Mouse (Mus musculus) midbrain, embryonic 12.5 days (tissue): ENCODE measurements at regions not wholly inside any gene's neighbourhood (a gene's known extent, or its start where the extent isn't known, plus 50 kb on each side); places are given as distances from the start of the nearest gene placed in this dataset.

Experiments used
- ATAC-seq: fragments of 200-750 bp; cut with Nextera tagmentation; 2 replicates; pipeline ENCODE4 v1.8.0; 2017; ENCODE audit warnings: low read depth, moderate TSS enrichment, moderate library complexity; ENCODE audit not compliant: low FRiP score
- H3K27ac ChIP-seq: fragments of 300-500 bp; sonication (generic); replicated peaks from 2 replicates; pipeline ENCODE4 v1.5.1; 2016; ENCODE audit warnings: mild to moderate bottlenecking
- H3K27me3 ChIP-seq: fragments of 300-500 bp; sonication (generic); 2 replicates; pipeline ENCODE4 v1.6.1; 2016; ENCODE audit warnings: mild to moderate bottlenecking
- H3K36me3 ChIP-seq: fragments of 300-500 bp; sonication (generic); 2 replicates; pipeline ENCODE4 v1.6.1; 2016
- H3K4me1 ChIP-seq: fragments of 300-500 bp; sonication (generic); 2 replicates; pipeline ENCODE4 v1.6.1; 2016
- H3K4me2 ChIP-seq: fragments of 300-500 bp; sonication (generic); replicated peaks from 2 replicates; pipeline ENCODE4 v1.6.1; 2016; ENCODE audit warnings: mild to moderate bottlenecking, moderate library complexity
- H3K4me3 ChIP-seq: fragments of 300-500 bp; sonication (generic); 2 replicates; pipeline ENCODE4 v1.5.1; 2016; ENCODE audit warnings: mild to moderate bottlenecking
- H3K9ac ChIP-seq: fragments of 300-500 bp; sonication (generic); replicated peaks from 2 replicates; pipeline ENCODE4 v1.6.1; 2016; ENCODE audit warnings: mild to moderate bottlenecking, moderate library complexity
- H3K9me3 ChIP-seq: fragments of 300-500 bp; sonication (generic); 2 replicates; pipeline ENCODE4 v1.6.1; 2016; ENCODE audit warnings: mild to moderate bottlenecking
- WGBS: fragments of 180-500 bp; shearing (Covaris S2); methylation state at CpG from one replicate; pipeline ENCODE4 v1.1.7; 2016; 5-methylcytosine and 5-hydroxymethylcytosine counted together

GRCm38 (mm10) chr12:9948784-9949183 lies 378.9 kb downstream of the Osr1 start:
- Histone ChIP-seq H3K4me3 (no peak overlapping the region), H3K4me2 (no peak overlapping the region), H3K27me3 (no peaks in the 10 kb centered on the region), H3K9me3 (no peaks in the 10 kb centered on the region), H3K9ac (no peak overlapping the region), H3K4me1 (no peaks in the 10 kb centered on the region), H3K27ac (no peak overlapping the region), H3K36me3 (no peaks in the 10 kb centered on the region)
- no peak for ATAC-seq
- 53% methylated on average over 4 of the region's 4 CpGs for WGBS

- 87% methylated on average over 2 of the region's 2 CpGs for WGBS
- no peaks in the 10 kb centered on the region for H3K36me3 ChIP-seq
- H3K9ac ChIP-seq, result no peak overlapping the region
- H3K4me1 ChIP-seq, result no peaks in the 10 kb centered on the region
- ATAC-seq, result no peak
- H3K4me3 ChIP-seq, result no peak overlapping the region
- no peak overlapping the region for H3K27ac ChIP-seq
- H3K27me3 ChIP-seq, result no peaks in the 10 kb centered on the region
- no peaks in the 10 kb centered on the region for H3K9me3 ChIP-seq
- no peak overlapping the region for H3K4me2 ChIP-seq
Measured at GRCm38 (mm10) chr12:9952372-9952771, 382.5 kb downstream of the Osr1 start.

- Histone ChIP-seq H3K9ac (no peak overlapping the region), H3K4me2 (no peak overlapping the region), H3K36me3 (no peaks in the 10 kb centered on the region), H3K27me3 (no peaks in the 10 kb centered on the region), H3K9me3 (no peaks in the 10 kb centered on the region), H3K4me3 (no peak overlapping the region), H3K27ac (no peak overlapping the region), H3K4me1 (no peaks in the 10 kb centered on the region)
- ATAC-seq, result no peak
- WGBS, result 82% methylated on average over 6 of the region's 6 CpGs
Measured at GRCm38 (mm10) chr12:9954178-9954888, 384.4 kb downstream of the Osr1 start.

GRCm38 (mm10) chr12:9969390-9969789 lies 399.5 kb downstream of the Osr1 start:
- H3K4me3 ChIP-seq, result no peak overlapping the region
- H3K9ac ChIP-seq, result no peak overlapping the region
- no peaks in the 10 kb centered on the region for H3K4me1 ChIP-seq
- no peak for ATAC-seq
- no peaks in the 10 kb centered on the region for H3K9me3 ChIP-seq
- WGBS, result 84% methylated on average over 1 of the region's 1 CpGs
- H3K4me2 ChIP-seq, result no peak overlapping the region
- H3K27me3 ChIP-seq, result no peaks in the 10 kb centered on the region
- H3K36me3 ChIP-seq, result no peaks in the 10 kb centered on the region
- no peak overlapping the region for H3K27ac ChIP-seq

GRCm38 (mm10) chr12:9970771-9971170 lies 399.0 kb upstream of the Nt5c1b start:
- Histone ChIP-seq H3K27ac (no peak overlapping the region), H3K4me1 (no peaks in the 10 kb centered on the region), H3K27me3 (no peaks in the 10 kb centered on the region), H3K9me3 (no peaks in the 10 kb centered on the region), H3K4me2 (no peak overlapping the region), H3K4me3 (no peak overlapping the region), H3K9ac (no peak overlapping the region), H3K36me3 (no peaks in the 10 kb centered on the region)
- ATAC-seq, result no peak
- WGBS, result 82% methylated on average over 2 of the region's 2 CpGs

GRCm38 (mm10) chr12:9978494-9979112 lies 391.2 kb upstream of the Nt5c1b start:
- Histone ChIP-seq H3K27me3 (no peaks in the 10 kb centered on the region), H3K4me3 (no peak overlapping the region), H3K9ac (no peak overlapping the region), H3K9me3 (no peaks in the 10 kb centered on the region), H3K4me1 (no peaks in the 10 kb centered on the region), H3K36me3 (no peaks in the 10 kb centered on the region), H3K4me2 (no peak overlapping the region), H3K27ac (no peak overlapping the region)
- ATAC-seq, result no peak
- WGBS, result 78% methylated on average over 3 of the region's 3 CpGs

GRCm38 (mm10) chr12:9979113-9979507 lies 390.7 kb upstream of the Nt5c1b start:
- no peak for ATAC-seq
- 84% methylated on average over 1 of the region's 1 CpGs for WGBS
- no peak overlapping the region for H3K4me3 ChIP-seq
- no peaks in the 10 kb centered on the region for H3K27me3 ChIP-seq
- no peaks in the 10 kb centered on the region for H3K36me3 ChIP-seq
- no peak overlapping the region for H3K27ac ChIP-seq
- no peaks in the 10 kb centered on the region for H3K4me1 ChIP-seq
- H3K9ac ChIP-seq, result no peak overlapping the region
- H3K4me2 ChIP-seq, result no peak overlapping the region
- H3K9me3 ChIP-seq, result no peaks in the 10 kb centered on the region

GRCm38 (mm10) chr12:9991305-9991704 lies 378.5 kb upstream of the Nt5c1b start:
- Histone ChIP-seq H3K4me2 (no peak overlapping the region), H3K27me3 (no peaks in the 10 kb centered on the region), H3K36me3 (no peaks in the 10 kb centered on the region), H3K9me3 (no peaks in the 10 kb centered on the region), H3K27ac (no peak overlapping the region), H3K9ac (no peak overlapping the region), H3K4me1 (no peaks in the 10 kb centered on the region), H3K4me3 (no peak overlapping the region)
- WGBS, result 85% methylated on average over 1 of the region's 1 CpGs
- no peak for ATAC-seq

GRCm38 (mm10) chr12:9995670-9996069 lies 374.1 kb upstream of the Nt5c1b start:
- no peak for ATAC-seq
- Histone ChIP-seq H3K9me3 (no peaks in the 10 kb centered on the region), H3K4me2 (no peak overlapping the region), H3K27ac (no peak overlapping the region), H3K27me3 (no peaks in the 10 kb centered on the region), H3K36me3 (no peaks in the 10 kb centered on the region), H3K9ac (no peak overlapping the region), H3K4me1 (no peaks in the 10 kb centered on the region), H3K4me3 (no peak overlapping the region)
- WGBS, result 73% methylated on average over 3 of the region's 3 CpGs

- no peaks in the 10 kb centered on the region for H3K4me1 ChIP-seq
- H3K4me2 ChIP-seq, result no peak overlapping the region
- H3K9ac ChIP-seq, result no peak overlapping the region
- H3K27ac ChIP-seq, result no peak overlapping the region
- no peak overlapping the region for H3K4me3 ChIP-seq
- H3K27me3 ChIP-seq, result no peaks in the 10 kb centered on the region
- 86% methylated on average over 5 of the region's 5 CpGs for WGBS
- H3K36me3 ChIP-seq, result no peaks in the 10 kb centered on the region
- no peaks in the 10 kb centered on the region for H3K9me3 ChIP-seq
- no peak for ATAC-seq
Measured at GRCm38 (mm10) chr12:9996455-9997189, 373.2 kb upstream of the Nt5c1b start.

GRCm38 (mm10) chr12:9997190-9997561 lies 372.6 kb upstream of the Nt5c1b start:
- 87% methylated on average over 9 of the region's 9 CpGs for WGBS
- no peak overlapping the region for H3K9ac ChIP-seq
- no peak overlapping the region for H3K4me3 ChIP-seq
- H3K4me2 ChIP-seq, result no peak overlapping the region
- no peaks in the 10 kb centered on the region for H3K27me3 ChIP-seq
- no peaks in the 10 kb centered on the region for H3K36me3 ChIP-seq
- no peak overlapping the region for H3K27ac ChIP-seq
- H3K9me3 ChIP-seq, result no peaks in the 10 kb centered on the region
- H3K4me1 ChIP-seq, result no peaks in the 10 kb centered on the region
- no peak for ATAC-seq

GRCm38 (mm10) chr12:9997571-9997970 lies 372.2 kb upstream of the Nt5c1b start:
- no peak for ATAC-seq
- no peak overlapping the region for H3K27ac ChIP-seq
- H3K36me3 ChIP-seq, result no peaks in the 10 kb centered on the region
- H3K9me3 ChIP-seq, result no peaks in the 10 kb centered on the region
- H3K9ac ChIP-seq, result no peak overlapping the region
- H3K4me2 ChIP-seq, result no peak overlapping the region
- H3K4me3 ChIP-seq, result no peak overlapping the region
- no peaks in the 10 kb centered on the region for H3K27me3 ChIP-seq
- no peaks in the 10 kb centered on the region for H3K4me1 ChIP-seq
- WGBS, result 69% methylated on average over 3 of the region's 3 CpGs
